Mouse (Mus musculus): Measurements from ENCODE around the gene Echdc2. TPM values are rescaled to one million over a fixed set of nuclear protein-coding genes. Genes with fewer than 3 reads are reported as not detected.
A peak's percentile ranks its signal among the peaks of the same experiment; 100 is the strongest.

Echdc2 gene
- polyA plus RNA-seq, 1 experiment: 220 TPM

- Histone ChIP-seq H3K36me3 (ENCODE audit: control insufficient read depth, insufficient read depth, low read length) (no peaks in the 10 kb centered on the region), H3K4me1 (ENCODE audit: control insufficient read depth, insufficient read depth, low read length) (no peaks in the 10 kb centered on the region), H3K27ac (ENCODE audit: insufficient read depth, low read depth, low read length) (no peak overlapping the region), H3K4me3 (ENCODE audit: insufficient read depth, low read depth, low read length) (no peak overlapping the region), H3K27me3 (replicated peaks; ENCODE audit: control insufficient read depth, insufficient read depth, low read length) (no peaks in the 10 kb centered on the region)
- TF ChIP-seq POLR2A (IDR thresholded peaks at IDR 0.05; ENCODE audit: low read depth, low read length) (no peak), CTCF (conservative IDR thresholded peaks at IDR 0.05; ENCODE audit: insufficient read depth, insufficient read length, low read depth, low read length) (no peak)
- DNase-seq: no peak
- WGBS: 70% methylated on average over 2 of the region's 2 CpGs
These were observed 34.0 kb downstream of the Echdc2 start for GRCm38 (mm10) chr4:108199236-108199635.

- Histone ChIP-seq H3K4me3 (ENCODE audit: insufficient read depth, low read depth, low read length) (no peak overlapping the region), H3K27me3 (replicated peaks; ENCODE audit: control insufficient read depth, insufficient read depth, low read length) (no peaks in the 10 kb centered on the region), H3K36me3 (ENCODE audit: control insufficient read depth, insufficient read depth, low read length) (no peaks in the 10 kb centered on the region), H3K4me1 (ENCODE audit: control insufficient read depth, insufficient read depth, low read length) (no peaks in the 10 kb centered on the region), H3K27ac (ENCODE audit: insufficient read depth, low read depth, low read length) (no peak overlapping the region)
- WGBS: 91% methylated on average over 6 of the region's 6 CpGs
- no peak for TF ChIP-seq CTCF (conservative IDR thresholded peaks at IDR 0.05; ENCODE audit: insufficient read depth, insufficient read length, low read depth, low read length)
- no peak for TF ChIP-seq POLR2A (IDR thresholded peaks at IDR 0.05; ENCODE audit: low read depth, low read length)
- no peak for DNase-seq
These were observed 39.4 kb downstream of the Echdc2 start for GRCm38 (mm10) chr4:108204629-108205028.

DNA sequence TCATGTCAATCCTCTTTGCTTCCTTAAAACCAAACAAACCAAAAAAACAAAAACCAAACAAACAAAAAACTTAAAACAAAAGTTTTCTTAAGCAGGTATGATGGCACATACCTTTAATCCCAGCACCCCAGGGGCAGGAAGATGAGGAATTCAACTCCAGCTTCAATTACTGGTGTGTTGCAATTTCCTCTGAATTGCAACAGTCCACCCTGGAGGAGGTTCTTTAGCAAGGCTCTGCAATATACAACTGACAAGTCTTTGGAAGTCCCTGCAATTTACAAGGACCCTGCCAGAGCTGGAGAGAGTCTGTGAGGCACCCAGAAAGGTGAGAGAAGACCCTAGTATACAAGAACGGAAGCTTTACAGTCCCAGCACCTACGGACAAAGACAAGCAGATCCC lies 47.8 kb downstream of the Echdc2 start:
- WGBS: 81% methylated on average over 2 of the region's 2 CpGs
- DNase-seq: no peak
- Histone ChIP-seq H3K27ac (ENCODE audit: insufficient read depth, low read depth, low read length) (no peak overlapping the region), H3K4me1 (ENCODE audit: control insufficient read depth, insufficient read depth, low read length) (no peaks in the 10 kb centered on the region), H3K36me3 (ENCODE audit: control insufficient read depth, insufficient read depth, low read length) (no peaks in the 10 kb centered on the region), H3K4me3 (ENCODE audit: insufficient read depth, low read depth, low read length) (no peak overlapping the region), H3K27me3 (replicated peaks; ENCODE audit: control insufficient read depth, insufficient read depth, low read length) (no peaks in the 10 kb centered on the region)
- no peak for TF ChIP-seq CTCF (conservative IDR thresholded peaks at IDR 0.05; ENCODE audit: insufficient read depth, insufficient read length, low read depth, low read length)
- TF ChIP-seq POLR2A (IDR thresholded peaks at IDR 0.05; ENCODE audit: low read depth, low read length): no peak

- H3K27me3 ChIP-seq (replicated peaks; ENCODE audit: control insufficient read depth, insufficient read depth, low read length): no peaks in the 10 kb centered on the region
- no peaks in the 10 kb centered on the region for H3K4me1 ChIP-seq (ENCODE audit: control insufficient read depth, insufficient read depth, low read length)
- WGBS: 6% methylated on average over 98 of the region's 107 CpGs
- no peak within 1 kb of the TSS for H3K27ac ChIP-seq (ENCODE audit: insufficient read depth, low read depth, low read length)
- no peaks in the 10 kb centered on the region for H3K36me3 ChIP-seq (ENCODE audit: control insufficient read depth, insufficient read depth, low read length)
- TF ChIP-seq CTCF (conservative IDR thresholded peaks at IDR 0.05; ENCODE audit: insufficient read depth, insufficient read length, low read depth, low read length): no peak
- TF ChIP-seq POLR2A (IDR thresholded peaks at IDR 0.05; ENCODE audit: low read depth, low read length): no peak
- peak; percentile 44 for DNase-seq
- peak within 1 kb of the TSS; percentile 49 for H3K4me3 ChIP-seq (ENCODE audit: insufficient read depth, low read depth, low read length)
These were observed 52.3 kb downstream of the Echdc2 start, which contains the start of gene Zyg11a for GRCm38 (mm10) chr4:108217332-108218179. TSS of gene Zyg11a (minus strand) at chr4:108218048.

GRCm38 (mm10) chr4:108219019-108219418 lies 53.8 kb downstream of the Echdc2 start:
- TF ChIP-seq CTCF (conservative IDR thresholded peaks at IDR 0.05; ENCODE audit: insufficient read depth, insufficient read length, low read depth, low read length) (no peak), POLR2A (IDR thresholded peaks at IDR 0.05; ENCODE audit: low read depth, low read length) (no peak)
- WGBS: 52% methylated on average over 9 of the region's 9 CpGs
- Histone ChIP-seq H3K4me3 (ENCODE audit: insufficient read depth, low read depth, low read length) (no peak overlapping the region), H3K27me3 (replicated peaks; ENCODE audit: control insufficient read depth, insufficient read depth, low read length) (no peaks in the 10 kb centered on the region), H3K27ac (ENCODE audit: insufficient read depth, low read depth, low read length) (no peak overlapping the region), H3K4me1 (ENCODE audit: control insufficient read depth, insufficient read depth, low read length) (no peaks in the 10 kb centered on the region), H3K36me3 (ENCODE audit: control insufficient read depth, insufficient read depth, low read length) (no peaks in the 10 kb centered on the region)
- no peak for DNase-seq

GRCm38 (mm10) chr4:108222507-108222906 lies 57.3 kb downstream of the Echdc2 start:
- no peak for DNase-seq
- Histone ChIP-seq H3K4me1 (ENCODE audit: control insufficient read depth, insufficient read depth, low read length) (no peaks in the 10 kb centered on the region), H3K4me3 (ENCODE audit: insufficient read depth, low read depth, low read length) (no peak overlapping the region), H3K27ac (ENCODE audit: insufficient read depth, low read depth, low read length) (no peak overlapping the region), H3K36me3 (ENCODE audit: control insufficient read depth, insufficient read depth, low read length) (no peaks in the 10 kb centered on the region), H3K27me3 (replicated peaks; ENCODE audit: control insufficient read depth, insufficient read depth, low read length) (no peaks in the 10 kb centered on the region)
- TF ChIP-seq POLR2A (IDR thresholded peaks at IDR 0.05; ENCODE audit: low read depth, low read length) (no peak), CTCF (conservative IDR thresholded peaks at IDR 0.05; ENCODE audit: insufficient read depth, insufficient read length, low read depth, low read length) (no peak)
- WGBS: 93% methylated on average over 5 of the region's 5 CpGs

DNA sequence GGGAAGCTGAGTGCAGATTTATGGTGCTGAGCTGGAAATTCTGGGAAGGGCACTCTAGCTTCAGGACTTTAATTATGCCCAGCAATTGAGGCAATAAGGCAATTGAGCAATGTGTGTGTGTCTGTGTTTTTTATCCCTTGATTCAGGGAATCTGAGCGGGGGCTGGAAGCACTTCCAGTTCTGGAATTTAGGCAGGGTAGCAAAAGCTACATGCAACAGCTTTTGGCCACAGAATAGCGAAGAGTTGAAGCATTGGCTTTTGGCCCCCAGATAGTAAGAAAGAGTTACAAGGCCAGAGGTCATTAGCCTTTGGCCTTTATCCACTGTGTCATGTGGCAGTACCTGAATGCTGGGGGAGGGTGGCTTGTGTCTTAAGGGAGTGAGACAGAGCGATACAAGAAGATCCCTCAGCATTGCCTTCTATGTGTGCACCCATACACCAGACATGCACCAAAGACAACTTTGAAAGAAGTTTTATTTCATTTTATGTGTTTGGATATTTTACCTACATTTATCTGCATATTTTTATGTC lies 60.2 kb downstream of the Echdc2 start:
- Histone ChIP-seq H3K27me3 (replicated peaks; ENCODE audit: control insufficient read depth, insufficient read depth, low read length) (no peaks in the 10 kb centered on the region), H3K4me1 (ENCODE audit: control insufficient read depth, insufficient read depth, low read length) (no peaks in the 10 kb centered on the region), H3K4me3 (ENCODE audit: insufficient read depth, low read depth, low read length) (no peak overlapping the region), H3K36me3 (ENCODE audit: control insufficient read depth, insufficient read depth, low read length) (no peaks in the 10 kb centered on the region), H3K27ac (ENCODE audit: insufficient read depth, low read depth, low read length) (no peak overlapping the region)
- DNase-seq: peak; percentile 43
- WGBS: 59% methylated on average over 3 of the region's 3 CpGs
- TF ChIP-seq CTCF (conservative IDR thresholded peaks at IDR 0.05; ENCODE audit: insufficient read depth, insufficient read length, low read depth, low read length): no peak
- TF ChIP-seq POLR2A (IDR thresholded peaks at IDR 0.05; ENCODE audit: low read depth, low read length): no peak

Other genes starting within 250 kb of the Echdc2 start
- gene Cpt2, start 241.8 kb upstream of the Echdc2 start, polyA plus RNA-seq (2012; rRNA removed): 169 and 173 TPM in 2 replicates
- gene Slc1a7, start 197.1 kb upstream of the Echdc2 start, polyA plus RNA-seq (2012; rRNA removed): 0.03 and 0.16 TPM in 2 replicates
- gene Podn, start 69.0 kb upstream of the Echdc2 start, polyA plus RNA-seq (2012; rRNA removed): 29.8 and 30.4 TPM in 2 replicates
- 532 and 670 TPM in 2 replicates for gene Scp2, start 20.4 kb upstream of the Echdc2 start, polyA plus RNA-seq (2012; rRNA removed)
- 0.11 and 0.19 TPM in 2 replicates for gene Zyg11a, start 52.6 kb downstream of the Echdc2 start, polyA plus RNA-seq (2012; rRNA removed)
- gene Zyg11b, start 135.7 kb downstream of the Echdc2 start, polyA plus RNA-seq (2012; rRNA removed): 8.7 and 9.5 TPM in 2 replicates
- gene Coa7, start 162.7 kb downstream of the Echdc2 start, polyA plus RNA-seq (2012; rRNA removed): 15.7 and 21.2 TPM in 2 replicates
- 0.25 TPM in 1 of 2 replicates, not detected in the other for gene Shisal2a, start 217.9 kb downstream of the Echdc2 start, polyA plus RNA-seq (2012; rRNA removed)
- 6.2 and 7.5 TPM in 2 replicates for gene Gpx7, start 241.5 kb downstream of the Echdc2 start, polyA plus RNA-seq (2012; rRNA removed)

All from kidney, adult 2 months (tissue).